7 mouse cellular contexts compared by ENCODE assay signal in genomic region chr8:126666327-126667085, GRCm38 (mm10).
DNase-seq lines count a peak whose midpoint lies in the region; ATAC-seq and TF ChIP-seq lines count a peak whose summit lies in the region.

No protein-coding gene starts in this region.

- TF ChIP-seq CTCF in intestine, postnatal 0 days (IDR thresholded peaks at IDR 0.05; ENCODE audit: low read depth), result no peak; the same call in 1 of the 2 replicates
- TF ChIP-seq CTCF in small intestine, adult 2 months (IDR thresholded peaks at IDR 0.05; ENCODE audit: extremely low read depth, insufficient read length, insufficient replicate concordance, low read depth, low read length), result no peak

- peak overlapping the region; percentile 23; the same call in 1 of the 2 replicates for H3K9ac ChIP-seq in intestine, postnatal 0 days (ENCODE audit: low read depth, low read length)
- peak overlapping the region; percentile 52 for H3K9ac ChIP-seq in midbrain, embryonic 12.5 days (replicated peaks)

- intact Hi-C loops in left cerebral cortex, postnatal 4 days (cut with DNase I), result no loop called here

- H3K9me3 ChIP-seq in embryonic facial prominence, embryonic 10.5 days, result no peaks in the 10 kb centered on the region
- H3K9me3 ChIP-seq in intestine, postnatal 0 days (ENCODE audit: control insufficient read depth), result no peaks in the 10 kb centered on the region
- H3K9me3 ChIP-seq in midbrain, embryonic 12.5 days, result no peaks in the 10 kb centered on the region

- H3K4me1 ChIP-seq in embryonic facial prominence, embryonic 10.5 days, result peaks cover 85% of the 10 kb centered on the region
- peaks cover 44% of the 10 kb centered on the region for H3K4me1 ChIP-seq in intestine, postnatal 0 days (replicated peaks; ENCODE audit: control insufficient read depth, insufficient read depth, low read length)
- H3K4me1 ChIP-seq in midbrain, embryonic 12.5 days, result peaks cover 72% of the 10 kb centered on the region
- peaks cover 55% of the 10 kb centered on the region for H3K4me1 ChIP-seq in small intestine, adult 2 months (ENCODE audit: control insufficient read depth, insufficient read depth, insufficient read length, low read length)

- peak; percentile 34; the same call in 1 of the 2 replicates for TF ChIP-seq POLR2A in small intestine, adult 2 months (IDR thresholded peaks at IDR 0.05; ENCODE audit: low read depth, low read length)

- under 1% methylated on average over 15 of the region's 15 CpGs for WGBS in embryonic facial prominence, embryonic 10.5 days
- under 1% methylated on average over 15 of the region's 15 CpGs for WGBS in intestine, postnatal 0 days
- 1% methylated on average over 15 of the region's 15 CpGs for WGBS in midbrain, embryonic 12.5 days
- 2% methylated on average over 15 of the region's 15 CpGs for WGBS in small intestine, adult 2 months

- peak overlapping the region; percentile 42 for H3K4me2 ChIP-seq in intestine, postnatal 0 days (replicated peaks; ENCODE audit: low read depth)
- H3K4me2 ChIP-seq in midbrain, embryonic 12.5 days (replicated peaks), result peak overlapping the region; percentile 34

- no peaks in the 10 kb centered on the region for H3K36me3 ChIP-seq in embryonic facial prominence, embryonic 10.5 days (replicated peaks)
- no peaks in the 10 kb centered on the region for H3K36me3 ChIP-seq in intestine, postnatal 0 days (ENCODE audit: control insufficient read depth, insufficient read depth)
- no peaks in the 10 kb centered on the region for H3K36me3 ChIP-seq in midbrain, embryonic 12.5 days
- no peaks in the 10 kb centered on the region for H3K36me3 ChIP-seq in small intestine, adult 2 months (ENCODE audit: control insufficient read depth, insufficient read depth, low read length)

- ATAC-seq in intestine, postnatal 0 days, result peak; percentile 78
- peak; percentile 91 for ATAC-seq in midbrain, embryonic 12.5 days (ENCODE audit: low FRiP score, low read depth)

- peak; percentile 99 for DNase-seq in adrenal gland, adult 8-10 months
- peak; percentile 87 for DNase-seq in embryonic facial prominence, embryonic 10.5 days (ENCODE audit: low spot score)
- DNase-seq in gonadal fat pad, adult 2 months (ENCODE audit: low read depth), result peak; percentile 100
- DNase-seq in left cerebral cortex, postnatal 4 days, result peak; percentile 100

- H3K27ac ChIP-seq in embryonic facial prominence, embryonic 10.5 days (replicated peaks), result peak overlapping the region; percentile 90
- H3K27ac ChIP-seq in intestine, postnatal 0 days (ENCODE audit: low read depth, low read length), result peak overlapping the region; percentile 95
- H3K27ac ChIP-seq in midbrain, embryonic 12.5 days (replicated peaks), result peak overlapping the region; percentile 95
- H3K27ac ChIP-seq in small intestine, adult 2 months (ENCODE audit: insufficient read depth, low read depth, low read length), result peak overlapping the region; percentile 90

- H3K4me3 ChIP-seq in embryonic facial prominence, embryonic 10.5 days, result peak overlapping the region; percentile 40
- H3K4me3 ChIP-seq in intestine, postnatal 0 days (ENCODE audit: low read depth, low read length), result 0 out of 2 replicates have a peak overlapping the region, but pooled peaks have one; percentile 1
- H3K4me3 ChIP-seq in midbrain, embryonic 12.5 days, result no peak overlapping the region
- peak overlapping the region; percentile 32 for H3K4me3 ChIP-seq in small intestine, adult 2 months (ENCODE audit: low read depth, low read length)

- H3K27me3 ChIP-seq in embryonic facial prominence, embryonic 10.5 days (replicated peaks; ENCODE audit: low read depth, poor library complexity, severe bottlenecking), result 0 out of 2 replicates have a peak, but pooled peaks cover 8% of the 10 kb centered on the region
- no peaks in the 10 kb centered on the region for H3K27me3 ChIP-seq in intestine, postnatal 0 days (replicated peaks; ENCODE audit: control insufficient read depth, insufficient read depth, low read length)
- H3K27me3 ChIP-seq in midbrain, embryonic 12.5 days, result no peaks in the 10 kb centered on the region
- no peaks in the 10 kb centered on the region for H3K27me3 ChIP-seq in small intestine, adult 2 months (ENCODE audit: control insufficient read depth, insufficient read depth, low read length)
